Mouse (Mus musculus): Measurements from ENCODE around the gene Slc6a17.

Gene Slc6a17

DNA sequence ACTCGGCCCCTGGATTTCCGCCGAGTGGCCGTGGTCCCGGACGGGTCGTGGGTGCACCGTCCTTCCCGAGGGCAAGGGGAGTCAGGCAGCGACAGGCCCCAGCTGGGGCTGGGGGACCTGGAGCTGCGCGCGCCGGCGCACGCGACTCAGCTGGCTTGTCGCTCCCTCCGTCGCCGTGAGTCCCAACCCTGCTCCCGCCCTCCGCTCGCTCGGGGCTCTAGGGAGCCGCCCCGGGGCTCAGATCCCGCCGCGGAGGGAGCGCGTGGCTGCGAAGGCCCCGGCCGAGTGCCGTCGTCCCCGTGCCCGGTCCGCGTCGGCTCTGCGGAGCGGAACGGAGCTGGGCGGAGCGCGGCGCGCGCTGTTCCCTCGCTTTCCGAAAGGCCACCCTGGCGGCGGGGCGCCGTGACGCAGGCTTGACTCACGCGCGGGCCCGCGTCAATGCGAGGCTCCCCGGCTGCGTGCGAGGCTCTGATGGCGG is at the start of gene Slc6a17:
TSS of gene Slc6a17 (minus strand) at position 388 of the 478 bp plus-strand sequence.
- ATAC-seq (ENCODE audit: low TSS enrichment) = peak; percentile 77

GRCm38 (mm10) chr3:107565331-107565730 is 47.5 kb upstream of the Slc6a17 start:
- ATAC-seq (ENCODE audit: low TSS enrichment) = no peak

GRCm38 (mm10) chr3:107563880-107564279 is 46.1 kb upstream of the Slc6a17 start:
- ATAC-seq (ENCODE audit: low TSS enrichment) = no peak

- ATAC-seq (ENCODE audit: low TSS enrichment) = no peak
These were observed 44.8 kb upstream of the Slc6a17 start for GRCm38 (mm10) chr3:107562591-107562990.

- no peak for ATAC-seq (ENCODE audit: low TSS enrichment)
These were observed 44.3 kb upstream of the Slc6a17 start for GRCm38 (mm10) chr3:107562104-107562503.

DNA sequence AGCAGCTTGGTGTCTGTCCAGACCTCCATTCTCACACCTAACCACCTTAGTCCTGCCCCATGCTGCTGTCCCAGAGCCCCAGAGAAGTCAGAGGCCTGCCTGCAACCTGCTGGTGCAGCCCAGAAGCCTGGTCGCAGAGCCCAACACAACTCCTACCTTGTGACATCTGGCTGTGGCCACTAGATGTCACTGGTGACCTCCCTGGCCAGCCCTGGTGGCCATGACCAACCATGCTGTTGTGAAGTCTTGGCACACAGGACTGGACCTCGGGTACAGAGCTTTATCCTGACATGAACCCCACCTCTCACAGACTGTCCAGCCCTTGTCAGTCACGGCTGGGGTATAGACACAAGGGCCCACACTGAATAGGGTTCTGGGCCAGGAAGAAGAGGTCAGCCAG is 41.4 kb upstream of the Slc6a17 start:
- peak; percentile 90 for ATAC-seq (ENCODE audit: low TSS enrichment)

DNA sequence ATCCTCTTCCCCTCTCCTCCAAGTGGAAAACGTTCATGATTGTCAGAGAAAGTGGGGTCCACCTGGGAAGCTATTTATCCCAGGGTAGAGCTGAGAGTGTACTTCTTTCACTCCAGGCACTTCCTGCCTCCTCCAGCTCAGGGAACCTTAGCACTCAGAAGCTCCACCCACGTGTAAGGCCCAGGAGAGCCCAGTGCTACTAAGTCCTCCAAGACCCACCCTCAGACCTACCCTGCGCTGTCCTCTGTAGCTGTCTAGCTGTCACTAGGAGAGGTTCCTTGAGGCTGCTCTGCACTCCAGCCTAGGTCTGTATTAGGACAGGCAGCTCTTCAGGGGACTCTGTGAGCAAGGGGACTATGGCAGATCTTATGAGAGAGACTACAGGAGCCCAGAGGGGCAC is 40.9 kb upstream of the Slc6a17 start:
- no peak for ATAC-seq (ENCODE audit: low TSS enrichment)

DNA sequence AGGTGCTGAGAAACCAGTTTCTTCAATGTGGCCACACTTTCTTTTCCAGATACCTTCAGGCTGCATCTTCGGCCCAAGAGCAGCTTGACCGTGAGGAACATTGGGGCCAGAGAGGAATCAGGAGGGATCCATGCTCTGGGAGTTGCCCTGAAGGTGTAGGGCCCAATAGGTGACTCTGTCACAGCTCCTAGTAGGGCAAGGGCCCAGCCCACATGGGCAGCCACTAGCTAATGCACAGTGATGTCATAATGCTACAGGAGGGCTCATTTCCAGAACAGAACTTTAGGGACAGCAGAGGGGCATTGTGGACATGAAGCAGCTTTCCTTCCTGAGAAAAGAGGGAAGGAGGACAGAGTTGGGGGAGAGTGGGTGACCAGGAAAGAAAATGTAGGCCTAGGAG is 37.0 kb upstream of the Slc6a17 start, which contains the start of gene Ubl4b:
TSS of gene Ubl4b (minus strand) at position 232 of the 400 bp plus-strand sequence.
- no peak for ATAC-seq (ENCODE audit: low TSS enrichment)

GRCm38 (mm10) chr3:107550409-107551049 is 32.7 kb upstream of the Slc6a17 start:
- ATAC-seq (ENCODE audit: low TSS enrichment) = peak; percentile 83

DNA sequence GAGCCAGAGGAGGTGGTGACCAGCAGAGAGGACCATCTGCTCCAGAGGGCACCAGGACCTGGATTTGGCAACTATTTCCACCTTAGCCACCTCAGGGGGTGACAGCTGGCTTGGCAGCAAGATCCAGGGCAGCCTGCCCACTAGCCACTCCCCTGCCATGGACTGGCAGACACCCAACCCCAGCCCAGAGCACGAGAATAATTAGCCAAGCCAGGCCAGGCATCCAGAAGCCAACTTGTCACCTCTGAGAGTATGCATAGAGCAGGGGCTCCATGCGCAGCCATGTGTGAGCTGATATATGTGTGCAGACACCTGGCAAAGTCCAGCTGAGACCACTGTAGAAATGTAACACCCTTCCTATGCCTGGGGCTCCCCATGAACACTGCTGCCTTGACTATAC is 29.1 kb upstream of the Slc6a17 start:
- ATAC-seq (ENCODE audit: low TSS enrichment) = no peak

GRCm38 (mm10) chr3:107545716-107546412 is 28.0 kb upstream of the Slc6a17 start:
- ATAC-seq (ENCODE audit: low TSS enrichment) = no peak

DNA sequence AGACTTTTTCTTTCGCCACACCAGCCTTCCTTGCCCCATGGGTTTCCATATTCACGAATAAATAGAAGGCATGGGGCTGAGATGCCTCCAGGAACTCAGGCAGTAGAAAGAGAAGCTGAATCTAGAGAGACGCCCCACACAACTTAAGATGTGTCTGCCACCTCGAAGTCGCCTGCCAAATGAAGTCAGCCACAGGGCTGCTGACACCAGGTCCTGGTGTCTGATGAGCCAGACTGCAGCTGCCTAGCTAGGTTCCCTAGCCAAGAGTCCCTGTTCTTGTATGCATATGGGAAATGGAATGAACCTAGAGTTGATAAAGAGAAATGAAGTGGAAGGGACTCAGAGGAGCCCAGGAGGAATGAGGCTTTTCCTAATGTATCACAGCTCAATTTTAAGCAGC is 27.5 kb upstream of the Slc6a17 start:
- 0 out of 2 replicates have a peak, but pooled peaks have one; percentile 7 for ATAC-seq (ENCODE audit: low TSS enrichment)

GRCm38 (mm10) chr3:107543158-107544080 is 25.6 kb upstream of the Slc6a17 start:
- no peak for ATAC-seq (ENCODE audit: low TSS enrichment)

DNA sequence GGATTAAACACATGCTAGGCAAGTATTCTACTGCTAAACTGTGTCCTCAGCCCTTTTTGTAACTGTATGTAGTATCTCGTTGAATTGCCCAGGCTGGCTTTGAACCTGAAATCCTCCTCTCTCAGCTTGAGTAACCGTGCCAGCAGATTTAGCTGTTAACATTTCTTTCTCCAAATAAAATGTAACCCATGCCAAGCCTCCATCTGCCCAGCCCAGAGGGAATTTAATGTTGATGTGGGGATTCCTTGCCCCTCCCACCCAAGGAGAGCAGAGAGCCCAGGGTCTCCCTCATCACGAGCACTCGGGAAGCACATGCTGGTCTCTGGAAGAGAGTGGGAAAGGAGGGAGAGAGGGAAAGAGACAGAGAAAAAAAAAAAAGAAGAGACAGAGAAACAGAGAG is 24.8 kb upstream of the Slc6a17 start:
- no peak for ATAC-seq (ENCODE audit: low TSS enrichment)

DNA sequence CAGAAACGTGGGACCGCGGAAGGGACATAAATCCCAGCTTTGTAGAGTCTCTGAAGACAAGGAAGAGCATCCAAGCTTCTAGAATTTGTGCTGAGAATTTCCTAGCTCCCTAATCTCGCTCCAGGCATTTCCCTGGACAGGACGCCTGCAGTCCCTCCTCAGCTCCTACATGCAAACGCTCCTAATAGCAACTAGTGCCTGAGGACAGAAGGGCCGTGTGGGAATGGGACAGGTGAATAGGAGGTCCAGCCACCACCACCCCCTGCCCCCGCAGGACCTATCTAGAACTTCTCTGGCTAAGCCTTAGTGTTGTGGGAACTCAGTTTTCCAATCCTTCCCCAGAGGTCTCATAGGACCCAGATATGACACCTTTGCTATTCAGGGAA is 19.7 kb upstream of the Slc6a17 start:
- no peak for ATAC-seq (ENCODE audit: low TSS enrichment)

- peak; percentile 81 for ATAC-seq (ENCODE audit: low TSS enrichment)
These were observed 19.1 kb upstream of the Slc6a17 start for GRCm38 (mm10) chr3:107536810-107537503.

GRCm38 (mm10) chr3:107534951-107535350 is 17.1 kb upstream of the Slc6a17 start:
- peak; percentile 33 for ATAC-seq (ENCODE audit: low TSS enrichment)

DNA sequence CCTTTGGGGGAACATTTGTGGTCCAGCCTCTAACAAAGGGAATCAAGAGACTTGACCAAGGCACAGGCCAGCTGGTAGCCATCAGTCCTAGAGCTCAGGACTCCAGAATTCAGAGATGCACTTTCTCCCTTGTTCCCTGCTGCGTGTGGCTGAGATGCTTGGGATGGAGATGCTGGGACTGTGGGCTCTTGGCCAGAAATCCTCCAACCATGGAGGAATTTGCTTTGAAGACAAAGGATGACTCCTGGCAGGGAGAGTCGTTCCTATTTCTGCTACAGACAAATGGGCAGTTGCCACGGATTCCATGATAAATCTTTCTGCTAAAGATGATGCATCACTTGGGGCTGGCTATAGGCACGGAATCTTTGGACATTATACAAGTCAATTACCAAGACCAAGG is 15.7 kb upstream of the Slc6a17 start:
- no peak for ATAC-seq (ENCODE audit: low TSS enrichment)

DNA sequence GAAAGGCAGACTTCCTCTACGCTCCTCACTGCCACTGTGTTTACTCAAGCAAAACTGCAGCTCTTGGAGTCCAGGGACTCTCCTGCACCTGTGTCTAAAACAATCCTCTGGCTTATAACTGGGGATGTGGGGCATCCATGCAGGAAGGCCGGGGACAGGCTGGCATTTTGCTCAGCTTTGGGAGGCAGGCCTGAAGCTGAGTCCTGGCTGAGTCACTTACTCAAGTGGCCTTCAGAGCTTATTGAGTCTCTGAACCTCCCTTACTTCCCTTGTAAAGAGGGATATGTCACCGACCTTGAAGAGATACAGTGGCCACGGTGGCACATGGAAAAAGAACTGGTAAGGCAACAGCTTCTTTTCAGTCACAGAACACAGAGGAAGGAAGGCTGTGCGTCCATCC is 12.8 kb upstream of the Slc6a17 start:
- ATAC-seq (ENCODE audit: low TSS enrichment) = no peak

DNA sequence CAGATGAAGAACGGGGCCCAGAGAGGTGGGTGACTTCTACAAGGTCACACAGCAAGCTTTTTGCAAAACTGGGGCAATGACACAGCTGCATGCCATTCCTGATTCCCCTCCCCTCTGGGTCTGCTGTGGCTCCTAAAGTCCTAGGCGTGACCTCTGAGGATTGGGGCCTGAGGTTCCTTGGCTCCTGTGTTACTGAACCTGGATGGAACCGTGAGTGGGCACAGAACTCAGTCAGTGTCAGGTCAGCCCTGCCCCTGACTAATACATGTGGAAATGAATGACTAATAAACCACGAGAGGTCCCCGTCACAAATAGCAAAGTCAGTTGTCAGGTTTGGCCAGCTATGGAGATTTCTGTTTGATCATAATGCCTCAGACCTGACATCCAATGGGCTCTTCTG is 11.4 kb upstream of the Slc6a17 start:
- ATAC-seq (ENCODE audit: low TSS enrichment) = peak; percentile 2; the same call in 1 of the 2 replicates

GRCm38 (mm10) chr3:107528401-107529118 is 10.7 kb upstream of the Slc6a17 start:
- peak; percentile 91 for ATAC-seq (ENCODE audit: low TSS enrichment)

Measured in frontal cortex, adult (tissue).